Mouse (Mus musculus): ENCODE data around the gene M1ap.

M1ap gene

DNA sequence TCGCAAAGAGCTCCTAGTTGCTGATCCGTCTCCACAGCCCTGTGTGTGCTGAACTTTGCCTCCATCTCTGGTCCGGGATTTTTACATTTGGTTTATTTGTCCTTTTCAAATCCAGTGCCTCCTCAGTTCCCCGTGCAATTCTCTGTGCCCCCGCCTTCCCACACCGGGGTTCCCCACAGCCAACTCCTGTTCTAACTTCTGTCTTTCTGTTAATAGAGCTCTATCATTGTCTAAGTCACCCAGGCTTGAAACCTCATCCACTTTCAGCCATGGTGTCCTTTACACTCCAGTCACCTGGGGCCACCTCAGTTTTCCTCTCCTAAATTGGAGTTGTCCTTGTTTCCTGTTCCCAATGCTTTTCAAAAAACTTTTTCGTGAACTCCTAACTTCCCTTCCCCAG is 64.6 kb downstream of the M1ap start:
- DNase-seq: no peak

DNA sequence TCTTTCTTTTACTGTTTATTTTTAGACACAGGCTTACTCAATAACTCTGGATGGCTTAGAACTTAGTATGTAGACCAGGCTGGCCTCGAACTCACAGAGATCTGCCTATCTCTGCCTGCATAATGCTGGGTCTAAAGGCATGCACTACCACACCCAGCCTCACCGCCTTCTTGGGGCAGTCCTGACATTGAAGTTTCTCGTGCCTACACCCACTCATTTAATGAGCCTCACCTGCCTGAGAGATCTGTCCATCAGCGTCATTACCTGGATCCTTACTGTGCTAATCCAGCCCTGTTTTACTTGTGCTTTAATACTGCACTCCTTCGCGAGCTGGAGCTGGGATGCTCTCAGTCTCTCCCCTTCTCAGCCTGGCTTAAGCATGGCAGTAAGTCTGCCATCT is 65.1 kb downstream of the M1ap start:
- DNase-seq: no peak

DNA sequence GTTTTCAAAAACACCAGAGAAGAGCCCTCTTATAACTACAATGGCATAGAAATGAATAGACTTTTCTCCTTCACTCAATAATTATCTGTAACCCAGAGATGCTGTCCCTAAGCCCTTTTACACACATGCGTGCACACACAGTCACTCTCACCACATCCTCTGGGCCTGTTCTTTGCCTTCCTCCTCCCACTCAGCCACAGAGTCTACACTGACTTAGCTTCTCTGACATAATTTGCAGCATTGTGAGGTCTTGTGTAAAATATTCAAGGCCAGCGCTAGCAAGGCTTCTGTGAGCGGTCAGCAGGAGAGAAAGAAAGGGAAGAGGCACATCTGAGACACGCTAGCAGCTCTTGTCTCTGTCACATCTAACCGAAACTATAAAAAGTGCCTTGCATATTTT is 66.7 kb downstream of the M1ap start:
- DNase-seq: no peak

DNA sequence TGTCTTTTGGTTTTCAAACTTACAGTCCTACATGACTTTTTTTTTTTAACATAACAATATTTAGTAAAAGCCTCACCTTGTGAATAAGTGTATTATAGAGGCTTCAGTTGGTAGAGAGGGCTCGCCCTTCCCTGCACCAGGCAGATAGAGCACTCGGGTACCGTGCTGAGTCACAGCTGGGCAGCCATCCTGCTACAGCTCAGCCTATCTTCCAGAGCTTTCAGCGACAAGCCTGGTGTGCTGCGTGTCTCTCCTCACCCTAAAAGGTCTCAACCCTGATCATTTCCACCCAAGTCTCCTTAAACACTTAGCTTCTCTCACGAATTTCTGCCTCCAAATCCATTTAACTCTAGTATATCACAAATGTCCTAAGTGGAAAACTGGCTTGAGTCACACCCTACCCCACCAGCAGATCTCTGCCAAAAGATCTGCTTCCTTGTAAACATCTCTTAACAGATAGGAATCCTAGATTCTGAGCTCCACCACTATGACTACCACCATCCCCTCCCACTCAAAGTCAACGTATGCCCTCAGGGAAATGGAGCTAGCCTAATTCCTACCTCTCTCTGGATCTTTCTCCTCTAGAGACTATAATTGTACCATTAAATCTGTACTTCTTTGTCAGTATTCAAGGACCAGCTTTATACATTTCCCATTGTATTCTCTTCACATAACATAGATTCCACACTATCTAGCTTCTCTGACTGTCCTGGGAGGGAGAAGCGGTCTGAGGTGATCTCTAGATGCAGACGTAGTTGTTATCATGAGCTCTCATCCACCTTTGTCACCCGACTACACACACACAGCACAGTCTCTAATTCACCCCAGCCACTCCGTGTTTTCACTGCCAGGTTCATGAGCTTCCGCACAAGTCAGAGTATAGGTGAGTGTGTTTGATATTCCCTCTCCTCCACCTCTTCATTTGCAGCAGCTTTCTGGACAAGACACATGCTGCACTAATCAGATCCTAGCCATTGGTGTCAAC is 68.1 kb downstream of the M1ap start:
- DNase-seq: no peak

DNA sequence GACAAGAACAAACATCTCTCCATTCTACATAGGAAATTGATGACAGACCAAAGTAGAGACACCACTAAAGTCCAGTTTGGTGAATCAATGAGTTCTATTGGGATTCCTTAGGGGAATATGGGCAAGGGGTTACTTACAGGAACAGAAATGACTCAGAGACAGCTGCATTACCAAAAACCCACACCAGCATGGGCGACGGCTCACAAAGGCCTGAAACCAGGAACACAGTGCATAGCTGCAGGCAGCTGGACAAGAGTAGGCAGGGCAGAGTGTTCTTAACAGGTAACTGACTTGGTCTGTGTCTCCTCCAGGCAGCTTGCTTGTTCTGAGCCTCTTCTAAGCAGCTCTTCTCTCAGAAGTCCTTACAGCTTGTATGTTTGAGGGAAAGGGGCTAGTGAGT is 69.0 kb downstream of the M1ap start:
- no peak for DNase-seq

DNA sequence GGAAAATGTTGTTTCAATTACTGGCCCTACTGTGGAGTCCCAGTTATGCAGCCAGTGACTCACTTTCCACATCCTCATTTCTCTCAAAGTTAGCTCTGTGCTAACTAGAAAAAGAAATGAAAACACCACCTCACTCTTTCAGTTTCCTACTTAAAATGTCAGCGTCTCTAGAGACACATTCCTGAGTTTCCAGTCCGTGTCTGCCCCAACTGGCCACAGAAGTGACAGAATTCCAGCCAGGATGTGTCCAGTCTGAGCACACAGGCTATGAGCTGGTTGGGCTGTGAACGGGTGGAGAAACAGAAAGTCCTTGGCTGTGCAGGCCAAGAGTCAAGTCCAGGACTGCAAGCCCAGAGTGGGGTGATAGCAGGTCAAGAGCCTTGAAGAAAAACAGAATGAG is 70.5 kb downstream of the M1ap start:
- DNase-seq: peak; percentile 67

DNA sequence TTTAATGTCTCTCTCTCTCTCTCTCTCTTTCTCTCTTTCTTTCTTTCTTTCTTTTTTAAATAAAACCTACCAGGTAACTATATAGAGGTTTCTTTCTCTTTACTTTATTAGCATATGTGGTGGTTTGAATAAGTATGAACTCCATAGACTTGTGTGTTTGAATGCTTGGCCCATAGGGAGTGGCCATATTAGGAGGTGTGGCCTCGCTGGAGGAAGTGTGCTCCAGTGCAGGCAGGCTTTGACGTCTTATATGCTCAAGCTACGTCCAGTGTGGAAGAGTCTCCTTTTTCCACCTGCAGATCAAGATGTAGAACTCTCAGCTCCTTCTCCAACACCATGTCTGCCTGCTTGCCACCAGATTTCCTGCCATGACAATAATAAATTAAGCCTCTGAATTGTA is 72.3 kb downstream of the M1ap start:
- DNase-seq: no peak

DNA sequence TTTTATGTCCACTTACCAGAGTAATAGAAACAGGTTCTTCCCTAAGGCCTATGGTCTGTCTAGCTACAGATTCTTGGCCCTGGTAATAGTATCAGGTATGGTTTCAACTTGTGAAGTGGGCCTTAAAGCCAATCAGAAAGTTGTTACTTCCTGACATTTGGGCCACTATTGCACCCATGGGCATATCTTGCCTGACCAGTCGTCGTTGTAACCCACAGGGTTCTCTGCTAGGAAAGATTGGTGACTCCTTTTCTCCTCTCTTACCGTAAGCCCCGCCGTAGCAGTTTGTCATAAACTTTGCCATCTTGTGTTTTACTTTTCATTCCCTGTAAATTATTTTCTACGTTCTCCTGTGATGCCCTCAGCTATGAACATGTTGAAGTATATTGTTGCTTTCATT is 73.4 kb downstream of the M1ap start:
- no peak for DNase-seq

DNA sequence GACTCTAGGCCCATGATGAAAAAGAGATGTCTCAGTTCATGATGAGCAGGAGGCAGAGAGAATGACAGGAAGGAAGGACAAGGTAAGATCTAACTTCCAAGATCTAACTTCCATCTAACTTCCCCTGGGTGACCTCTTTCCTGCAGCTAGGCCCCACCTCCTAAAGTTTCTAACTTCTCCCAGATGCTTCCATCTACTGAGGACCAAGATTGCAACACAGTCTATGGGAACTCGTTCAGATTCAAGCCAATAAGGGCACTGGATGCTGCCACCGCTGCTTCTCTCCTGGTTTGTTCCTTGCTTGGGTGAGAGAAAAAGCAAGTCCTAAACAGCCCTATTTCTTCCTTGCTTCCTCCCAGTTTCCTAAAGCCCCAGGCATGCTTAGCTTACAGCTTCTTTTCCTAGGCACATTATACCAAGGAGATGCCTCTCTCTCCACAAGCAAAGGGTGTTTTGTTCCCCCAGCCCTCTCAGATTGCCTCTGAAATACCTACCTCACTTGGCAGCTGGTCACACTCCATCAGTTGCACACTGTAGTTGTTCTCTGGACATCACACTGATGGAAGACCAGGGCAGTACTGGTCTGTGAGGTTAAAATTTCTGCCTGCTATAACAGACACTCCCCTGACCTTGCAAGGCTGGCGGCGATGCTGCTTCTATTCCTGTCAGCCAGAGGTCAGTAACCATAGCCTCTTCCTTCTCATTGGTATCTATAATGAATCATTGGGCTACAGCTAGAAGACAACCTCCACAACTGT is 74.3 kb downstream of the M1ap start:
- DNase-seq: no peak

DNA sequence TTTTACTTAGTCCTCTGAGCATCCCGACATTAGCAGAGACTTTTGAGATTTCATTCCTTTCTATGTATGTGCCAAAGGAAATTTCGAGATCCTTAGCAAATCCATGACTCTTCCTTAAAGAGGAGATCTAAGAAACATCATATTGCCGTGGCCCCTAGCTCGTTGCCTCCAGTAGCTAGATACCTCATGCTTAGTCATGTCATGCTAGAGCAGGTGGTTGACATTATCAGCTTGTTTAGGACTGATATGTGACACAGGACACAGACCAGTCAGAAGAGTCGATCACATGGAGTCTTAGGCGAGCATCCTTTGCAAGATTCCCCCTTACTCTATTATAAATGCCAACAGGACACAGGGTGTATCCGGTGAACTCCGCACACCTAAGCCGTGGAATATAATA is 76.3 kb downstream of the M1ap start:
- no peak for DNase-seq

DNA sequence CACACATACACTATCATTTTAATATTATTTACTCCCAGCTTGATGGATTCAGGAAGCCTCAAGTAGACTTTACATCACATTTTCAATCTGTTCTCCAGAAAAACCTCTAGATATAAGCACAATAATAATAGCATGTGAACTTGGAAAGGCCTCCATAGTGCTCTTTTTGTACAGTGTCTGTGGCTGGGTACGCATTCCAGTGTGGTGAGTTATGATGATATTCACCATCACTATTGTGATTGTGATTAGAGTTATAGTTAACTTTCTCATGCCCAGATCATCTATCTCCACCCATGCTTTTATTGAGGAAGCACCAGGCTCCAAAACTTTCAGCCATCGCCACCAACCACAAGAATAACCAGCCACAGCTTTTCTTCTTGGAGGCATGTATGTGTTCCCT is 77.1 kb downstream of the M1ap start:
- DNase-seq: no peak

DNA sequence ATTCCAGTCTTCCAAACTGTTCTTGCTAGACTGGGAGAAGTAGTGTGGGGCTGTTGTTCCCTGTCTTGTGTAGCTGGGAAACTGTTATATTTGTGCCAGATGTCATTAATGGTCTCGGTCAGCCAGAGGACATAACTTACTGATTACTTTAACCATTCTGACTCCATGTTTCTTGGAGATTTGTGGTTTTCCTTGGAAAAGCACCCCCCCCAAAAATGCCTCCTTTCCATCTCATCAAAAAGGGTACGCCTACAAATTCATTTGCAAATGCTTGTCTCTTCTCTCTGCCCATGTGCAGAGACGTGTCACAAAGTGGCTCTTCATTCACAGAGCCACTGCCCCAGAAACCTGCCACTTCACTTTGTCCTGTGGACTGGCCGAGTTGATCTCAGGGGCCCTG is 77.7 kb downstream of the M1ap start:
- no peak for DNase-seq

DNA sequence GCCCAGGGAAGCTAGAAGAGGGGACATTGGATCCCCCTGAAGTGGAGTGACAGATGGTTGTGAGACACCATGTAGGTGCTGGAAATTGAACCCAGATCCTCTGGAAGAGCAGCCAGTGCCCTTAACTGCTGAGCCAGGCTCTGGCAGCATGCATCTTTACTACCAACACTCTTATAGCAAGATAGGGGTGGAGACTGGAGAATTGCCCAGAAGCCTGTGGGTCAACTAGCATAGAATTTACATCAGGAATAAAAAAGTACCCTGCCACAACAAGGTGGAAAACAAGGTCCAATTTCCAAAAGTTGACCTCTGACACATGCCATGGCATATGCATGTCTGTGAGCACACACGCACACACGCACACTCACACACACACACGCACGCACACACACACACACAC is 78.5 kb downstream of the M1ap start:
- no peak for DNase-seq

DNA sequence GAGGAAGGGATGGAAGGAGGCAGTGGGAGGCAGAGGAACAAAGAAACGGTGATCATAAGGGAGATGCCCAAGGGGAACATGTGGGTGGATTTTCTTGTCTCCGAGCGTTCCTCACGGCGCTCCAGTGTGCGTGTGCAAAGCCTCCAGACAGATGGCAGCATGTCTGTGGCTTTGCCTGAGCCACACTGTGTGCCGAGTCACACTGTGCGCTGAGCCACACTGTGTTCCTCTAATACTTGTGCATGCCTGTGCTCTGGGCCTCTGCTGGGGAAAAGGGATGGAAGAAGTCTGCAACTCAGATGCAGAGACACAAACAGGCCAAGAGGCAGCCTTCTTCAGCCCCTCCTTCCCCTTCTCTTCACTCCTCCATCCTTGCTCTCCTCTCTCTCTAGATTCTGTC is 80.6 kb downstream of the M1ap start:
- no peak for DNase-seq

DNA sequence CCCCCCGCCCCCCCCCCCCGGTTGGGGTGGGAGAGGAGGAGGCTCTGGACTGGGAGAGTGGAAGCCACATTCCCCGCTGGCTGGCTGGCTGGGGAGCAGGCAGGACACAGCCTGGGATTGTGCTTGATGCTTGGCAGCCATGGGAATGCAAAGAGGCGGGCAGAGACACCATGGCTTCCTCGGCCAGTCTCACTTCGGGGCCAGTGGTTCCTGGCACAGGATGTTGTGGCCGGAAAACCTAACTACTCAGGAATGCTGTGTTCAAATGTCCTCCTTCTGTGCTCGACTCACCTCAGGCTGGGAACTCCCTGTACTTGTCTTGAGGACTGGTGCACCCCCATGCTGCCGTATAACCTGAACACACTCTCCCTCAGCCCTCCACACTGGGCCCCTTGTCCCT is 81.0 kb downstream of the M1ap start:
- peak; percentile 30 for DNase-seq

DNA sequence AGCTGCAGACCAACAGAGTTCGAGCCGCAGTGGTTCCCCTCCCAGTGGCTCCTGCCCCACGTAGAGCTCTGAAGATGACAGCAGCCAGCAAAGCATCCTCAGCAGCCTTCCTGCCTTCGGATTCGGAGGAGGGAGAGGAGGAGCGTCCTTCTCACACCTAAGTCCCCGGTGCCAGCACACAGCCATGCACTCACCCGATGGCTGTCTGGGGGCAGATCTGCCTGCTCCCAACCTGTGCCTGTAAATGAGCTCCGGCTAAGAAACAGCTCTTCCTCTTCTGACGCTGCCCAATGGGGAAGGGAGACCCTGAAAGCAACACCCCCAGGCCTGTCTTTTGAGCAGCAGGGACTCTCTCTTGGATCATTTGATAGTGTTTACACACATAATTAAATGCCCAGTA is 83.1 kb downstream of the M1ap start:
- DNase-seq: no peak

DNA sequence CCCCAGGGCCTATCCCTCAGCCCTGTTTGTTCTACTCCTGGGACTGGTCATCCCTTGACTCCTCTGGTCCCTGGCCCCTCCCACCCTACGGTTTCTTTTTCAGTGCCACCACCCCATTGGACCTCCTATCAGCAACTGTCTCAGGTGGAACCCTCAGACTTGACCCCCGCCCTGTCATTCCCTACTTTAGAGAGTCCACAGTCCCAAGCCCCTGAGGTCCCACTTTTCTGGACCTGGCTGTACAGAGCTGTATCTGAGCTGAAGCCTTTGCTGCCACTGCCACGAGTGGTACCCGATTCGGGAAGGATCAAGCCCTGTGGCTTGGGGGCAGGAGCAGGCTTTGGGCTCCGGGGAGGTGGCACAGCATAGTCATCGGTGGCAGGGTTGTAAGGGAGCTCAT is 84.4 kb downstream of the M1ap start:
- no peak for DNase-seq

DNA sequence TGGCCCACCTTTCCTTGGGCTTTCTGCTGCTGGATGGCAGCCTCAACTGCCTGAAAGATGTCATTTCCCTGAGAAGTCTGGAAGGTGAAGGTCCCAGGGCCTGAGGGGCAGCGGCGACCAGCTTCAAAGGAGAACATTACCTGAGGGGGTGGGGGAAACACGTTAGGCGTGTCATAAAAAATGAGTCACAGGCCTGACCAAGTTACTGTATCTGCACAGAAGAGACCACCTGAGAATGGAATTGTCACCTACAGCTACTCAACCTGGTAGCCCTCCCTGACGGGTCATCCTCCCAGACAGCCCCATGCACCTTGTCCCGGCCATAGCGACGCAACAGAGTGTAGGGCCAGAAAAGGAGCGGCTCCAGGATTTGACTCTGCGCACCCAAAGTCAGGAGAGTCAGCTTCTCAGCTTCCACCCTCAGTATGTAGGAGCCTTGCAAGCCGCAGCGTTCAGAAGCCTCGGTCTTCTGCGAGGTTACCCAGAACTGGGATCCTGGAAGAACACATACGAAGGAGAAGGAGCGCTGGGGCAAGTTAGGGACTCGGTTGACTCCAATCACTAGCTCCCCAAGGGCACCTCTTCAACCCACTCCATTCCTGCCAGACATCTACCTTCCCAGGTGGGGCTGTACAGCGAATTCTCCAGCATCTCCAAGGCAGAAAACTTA is 85.4 kb downstream of the M1ap start:
- DNase-seq: no peak

DNA sequence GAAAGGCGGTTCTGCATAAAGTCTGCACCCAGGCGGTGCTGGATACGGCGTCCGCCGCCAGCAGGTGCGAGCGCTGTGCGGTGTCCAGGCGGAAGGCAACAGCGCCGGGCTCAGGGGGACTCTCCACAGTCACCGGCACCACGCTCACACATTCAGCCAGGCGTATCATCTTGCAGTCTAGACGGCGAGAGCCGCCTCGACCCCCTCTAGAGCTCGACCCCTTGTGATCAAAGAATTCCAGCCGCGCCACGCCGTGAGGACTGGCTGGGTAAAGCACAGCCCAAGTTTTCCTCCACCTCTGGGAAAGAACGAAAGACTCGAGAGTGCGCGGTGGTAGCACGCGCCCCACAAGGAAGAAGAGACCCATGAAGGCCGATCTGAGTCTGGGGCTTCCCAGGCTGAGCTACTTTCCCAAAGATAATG is 86.1 kb downstream of the M1ap start:
- DNase-seq: peak; percentile 56

DNA sequence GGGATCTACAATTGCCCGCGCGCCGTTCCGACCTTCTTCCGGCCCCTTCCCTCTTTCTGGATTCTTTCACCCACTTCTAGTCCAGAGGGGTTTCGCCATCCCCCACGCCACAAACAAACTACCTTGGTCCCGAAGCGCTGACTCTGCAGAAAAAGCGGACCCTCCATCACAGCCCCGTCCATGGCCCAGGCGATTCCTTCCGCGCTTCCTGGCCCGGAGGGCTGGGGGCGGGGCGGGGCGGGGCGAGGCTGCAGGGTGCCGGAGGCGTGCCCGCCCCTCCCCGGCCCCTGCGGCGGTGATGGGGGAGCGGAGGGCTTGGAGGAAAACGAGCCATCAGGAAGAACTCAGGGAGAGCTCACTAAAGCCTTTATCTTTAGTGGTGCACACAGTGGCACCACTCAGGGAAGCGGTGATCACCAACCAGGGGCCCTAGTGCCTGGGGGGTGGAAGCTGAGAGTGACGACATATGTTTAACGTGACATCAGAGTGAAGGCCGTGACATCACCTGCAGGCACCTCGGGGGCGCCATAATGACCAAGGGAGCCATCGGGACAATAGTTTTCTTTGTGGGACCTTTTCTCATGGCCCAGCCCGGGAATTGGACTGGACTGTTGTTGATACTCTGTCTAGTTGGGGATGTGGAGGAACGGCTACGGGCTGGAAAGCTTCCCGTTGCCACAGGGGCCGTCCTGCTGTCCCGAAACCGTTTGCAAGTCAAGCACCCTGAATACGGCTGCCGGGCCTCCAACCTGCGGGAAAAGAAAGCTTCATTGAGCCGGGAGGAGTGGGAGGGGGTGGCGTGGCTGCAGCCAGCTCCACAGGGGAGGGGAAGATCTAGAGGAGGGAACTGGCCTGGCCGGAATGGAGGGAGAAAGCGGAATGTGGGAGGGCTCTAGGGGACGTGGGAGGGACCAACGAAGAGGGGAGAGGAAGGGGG is 86.8 kb downstream of the M1ap start, which contains the start of the genes Dok1 and Loxl3:
Dok1 (minus strand) TSS at position 223 of the 937 bp plus-strand sequence.
Loxl3 (plus strand) TSS at position 925 of the 937 bp plus-strand sequence.
- peak; percentile 91 for DNase-seq

DNA sequence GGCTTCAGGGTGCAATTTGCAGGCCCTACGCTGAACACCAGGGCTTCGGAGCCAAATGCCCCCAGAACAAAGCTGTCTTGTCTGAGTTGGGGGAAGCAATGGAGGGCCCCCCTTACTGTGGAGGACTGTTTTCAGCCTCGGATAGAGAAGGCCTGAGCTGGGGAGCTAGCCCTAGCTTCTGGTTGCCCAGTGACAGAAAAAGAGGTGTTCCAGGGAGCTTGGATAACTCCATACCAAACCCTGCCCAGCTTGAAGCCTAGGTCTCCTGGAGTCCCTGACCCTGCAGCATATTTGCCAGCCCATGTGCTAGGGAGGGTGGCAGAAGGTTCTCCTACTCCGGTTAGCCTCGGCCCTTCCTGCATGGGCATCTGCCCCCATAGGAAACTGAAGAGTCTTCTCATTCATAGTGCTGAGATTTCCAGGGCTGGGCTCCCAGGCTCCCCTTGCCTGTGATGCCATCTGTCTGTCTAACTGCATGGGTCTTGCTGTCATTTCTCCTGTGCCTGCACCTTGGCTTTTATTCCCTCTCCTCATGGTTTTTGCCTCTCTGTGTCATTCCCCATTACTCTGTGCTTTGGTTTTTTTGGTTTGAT is 87.9 kb downstream of the M1ap start:
- DNase-seq: no peak

DNA sequence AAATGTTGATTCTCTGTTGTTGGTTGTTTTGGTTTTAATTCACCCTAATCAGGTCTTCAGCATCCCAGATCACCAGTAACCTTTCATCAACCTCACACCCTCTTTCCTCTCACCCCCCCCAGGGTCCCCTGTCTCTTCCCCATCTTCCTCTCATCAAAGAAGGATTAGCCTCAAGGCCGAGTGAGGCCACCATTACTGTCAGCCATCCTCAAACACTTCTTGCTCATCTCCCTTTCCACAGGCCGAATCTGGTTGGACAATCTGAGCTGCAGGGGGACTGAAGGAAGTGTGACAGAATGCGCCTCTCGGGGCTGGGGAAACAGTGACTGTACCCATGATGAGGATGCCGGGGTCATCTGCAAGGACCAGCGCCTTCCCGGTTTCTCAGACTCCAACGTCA is 90.5 kb downstream of the M1ap start:
- DNase-seq: no peak

Data from lung, postnatal 10 days (tissue).